ENCODE assay signal across 7 mouse cellular contexts in the genomic region with DNA sequence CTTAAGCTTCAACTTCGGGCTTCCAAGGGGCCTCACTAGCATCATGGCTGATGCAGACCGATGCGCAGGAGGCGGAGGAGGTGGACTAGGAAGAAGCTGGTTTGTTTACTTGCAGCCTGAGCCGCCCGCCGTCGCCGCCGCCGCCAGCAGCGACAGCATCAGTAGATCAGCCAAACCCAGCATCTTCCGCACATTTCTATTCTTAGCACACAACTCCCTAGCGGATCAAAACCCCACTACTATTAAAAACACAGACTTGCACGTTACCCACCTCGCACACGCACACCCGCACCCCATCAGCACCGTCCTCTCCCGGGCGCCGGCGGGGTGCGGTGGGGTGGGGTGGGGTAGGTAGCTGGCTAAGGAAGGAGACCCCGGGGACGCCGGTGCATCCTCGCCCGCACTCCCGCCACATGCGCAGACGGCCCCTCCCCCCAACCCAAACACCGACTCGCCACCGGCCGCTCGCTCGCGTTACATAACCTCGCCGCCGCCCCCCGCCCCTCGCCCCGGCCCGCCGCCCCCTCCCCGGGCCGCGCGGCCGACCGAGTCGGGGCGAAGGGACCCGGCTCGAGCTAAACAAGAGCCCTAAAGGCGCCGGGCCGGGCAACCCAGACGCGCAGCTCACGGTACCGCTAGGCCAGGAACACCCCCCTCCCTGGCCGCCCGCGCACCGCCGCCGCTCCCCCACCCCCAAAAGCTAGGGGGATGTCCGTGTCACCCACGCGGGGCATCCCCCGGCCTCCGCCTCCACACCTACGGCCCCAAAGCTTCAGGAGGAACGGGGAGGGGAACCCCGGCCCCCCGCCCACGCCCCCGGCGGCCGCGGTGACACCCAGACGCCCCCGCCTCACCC. TPM values are rescaled to one million over a fixed set of nuclear protein-coding genes. Genes with fewer than 3 reads are reported as not detected.
DNase-seq lines count a peak whose midpoint lies in the region; ATAC-seq lines count a peak whose summit lies in the region.

No protein-coding gene starts in this region.

- peak overlapping the region; percentile 81 for H3K9ac ChIP-seq in intestine, embryonic 14.5 days (ENCODE audit: low read length)

- H3K9me3 ChIP-seq in intestine, embryonic 14.5 days (ENCODE audit: control insufficient read depth, low read length) = no peaks in the 10 kb centered on the region

- 1% methylated on average over 40 of the region's 86 CpGs for WGBS in intestine, embryonic 14.5 days

- 0 out of 2 replicates have a peak, but pooled peaks cover 6% of the 10 kb centered on the region for H3K4me1 ChIP-seq in intestine, embryonic 14.5 days (replicated peaks; ENCODE audit: control insufficient read depth, insufficient read depth, low read length)

- peak overlapping the region; percentile 97 for H3K27ac ChIP-seq in intestine, embryonic 14.5 days (ENCODE audit: low read depth)

- peak overlapping the region; percentile 87 for H3K4me3 ChIP-seq in intestine, embryonic 14.5 days (ENCODE audit: low read depth, low read length)

- H3K27me3 ChIP-seq in intestine, embryonic 14.5 days (replicated peaks; ENCODE audit: control insufficient read depth, insufficient read depth, low read length) = no peaks in the 10 kb centered on the region

- ATAC-seq in intestine, embryonic 14.5 days (replicated peaks; ENCODE audit: low FRiP score, low TSS enrichment, low read depth) = peak; percentile 63
- peak; percentile 69 for ATAC-seq in megakaryocyte-erythroid progenitor cell, adult 5-6 weeks (replicated peaks; ENCODE audit: low FRiP score, low TSS enrichment, poor library complexity, severe bottlenecking)

- intact Hi-C loops in gastrocnemius, postnatal 14 days (cut with DNase I; ENCODE audit: low total_unique reads) = no loop called here
- intact Hi-C loops in left cerebral cortex, postnatal 14 days (cut with DNase I) = loop anchor here (1.0 to 5.0 kb wide), 2 partner anchors 50 to 185 kb away; a partner anchor contains a TSS

- peak; percentile 37 for DNase-seq in adipocyte (ENCODE audit: low spot score)
- DNase-seq in embryo, embryonic 10.5 days (ENCODE audit: low spot score) = peak; percentile 79
- peak; percentile 39 for DNase-seq in gastrocnemius, postnatal 14 days
- DNase-seq in intestine, embryonic 14.5 days (ENCODE audit: low spot score) = peak; percentile 85
- peak; percentile 68 to 86 for DNase-seq in left cerebral cortex, postnatal 14 days (ENCODE audit: low spot score in 2 of 2)
- peak; percentile 78 for DNase-seq in right cerebral cortex, postnatal 25 days

- peak overlapping the region; percentile 84 for H3K4me2 ChIP-seq in intestine, embryonic 14.5 days (ENCODE audit: low read length)

- H3K36me3 ChIP-seq in intestine, embryonic 14.5 days (ENCODE audit: control insufficient read depth, insufficient read depth, low read length) = no peaks in the 10 kb centered on the region

RNA-seq across cellular contexts. Expression of a gene that starts 0.6 kb away (rescaled TPM):
- total RNA-seq in gastrocnemius, postnatal 14 days (2021) = 10 to 100 TPM; 14.6 to 15.5 TPM
- polyA plus RNA-seq in intestine, embryonic 14.5 days (2014; fragmentation: Nextera tagmentation; extraction: Ambion mirVana) = 6.8 and 7.5 TPM in 2 replicates
- total RNA-seq in left cerebral cortex, postnatal 14 days (2021) = 100 to 1,000 TPM; 248 to 255 TPM
- total RNA-seq in megakaryocyte-erythroid progenitor cell, adult 5-6 weeks (2014; fragmentation: Nextera tagmentation) = 9.5 and 12.6 TPM in 2 replicates
- total RNA-seq in megakaryocyte-erythroid progenitor cell, adult 5-6 weeks (2017) = 22.6 and 23.7 TPM in 2 replicates

Comparison
In these comparisons a context has a peak if more than half of its experiments do, and no peak if none do; other contexts are left out.
1. Peak in every context shown above with its lines: DNase-seq, ATAC-seq, H3K4me3 ChIP-seq and H3K27ac ChIP-seq.
2. RNA of a gene that starts 0.6 kb away (total RNA-seq): 248 to 255 TPM in left cerebral cortex, postnatal 14 days; 9.5 to 23.7 TPM in megakaryocyte-erythroid progenitor cell, adult 5-6 weeks and 14.6 to 15.5 TPM in gastrocnemius, postnatal 14 days; every median in the first group is over 10 times any median in the second.